Mouse (Mus musculus): Measurements from ENCODE around the gene Depdc7. TPM values are rescaled to one million over a fixed set of nuclear protein-coding genes. Genes with fewer than 3 reads are reported as not detected.

Depdc7 gene
- 1.9 and 2.4 TPM in 2 replicates for polyA plus RNA-seq (2015; fragmentation: Nextera tagmentation; extraction: Ambion mirVana)

- WGBS: under 1% methylated on average over 31 of the region's 31 CpGs
- Histone ChIP-seq H3K27ac (ENCODE audit: low read length) (no peak within 1 kb of the TSS), H3K4me2 (ENCODE audit: low read length) (peak within 1 kb of the TSS; percentile 98), H3K4me3 (replicated peaks; ENCODE audit: low read length) (peak within 1 kb of the TSS; percentile 79), H3K9me3 (ENCODE audit: control insufficient read depth, low read length) (no peaks in the 10 kb centered on the region), H3K4me1 (replicated peaks; ENCODE audit: control insufficient read depth, insufficient read depth, low read length) (peaks cover 19% of the 10 kb centered on the region), H3K27me3 (replicated peaks; ENCODE audit: control insufficient read depth, insufficient read depth, low read length) (peaks cover 2% of the 10 kb centered on the region), H3K9ac (replicated peaks; ENCODE audit: low read depth, low read length) (peak within 1 kb of the TSS; percentile 72), H3K36me3 (ENCODE audit: control insufficient read depth, insufficient read depth) (no peaks in the 10 kb centered on the region)
- peak; percentile 94 for ATAC-seq
These were observed at the start of gene Depdc7 for GRCm38 (mm10) chr2:104742741-104743064. Gene Depdc7, minus strand, starts transcription at chr2:104742878.

DNA sequence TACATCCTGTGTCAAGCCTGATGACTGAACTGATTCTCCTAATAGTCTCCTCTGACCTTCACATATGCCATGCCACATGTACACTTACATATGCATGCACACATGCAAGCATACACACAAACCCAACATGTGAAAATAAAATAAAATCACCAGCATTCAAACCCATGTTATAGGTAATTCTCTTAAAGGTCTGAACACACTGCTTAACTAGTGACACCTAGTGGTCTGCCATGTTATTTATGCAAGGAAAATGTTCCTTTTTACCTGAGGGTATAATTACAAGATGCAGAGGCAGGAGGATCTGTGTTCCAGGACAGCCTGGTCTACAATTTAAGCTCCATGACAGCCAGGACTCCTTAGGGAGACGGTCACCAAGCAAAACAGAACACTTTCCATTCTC is 32.1 kb upstream of the Depdc7 start:
- H3K27me3 ChIP-seq (replicated peaks; ENCODE audit: control insufficient read depth, insufficient read depth, low read length): no peaks in the 10 kb centered on the region
- H3K27ac ChIP-seq (ENCODE audit: low read length): no peak overlapping the region
- no peaks in the 10 kb centered on the region for H3K9me3 ChIP-seq (ENCODE audit: control insufficient read depth, low read length)
- peaks cover 20% of the 10 kb centered on the region for H3K36me3 ChIP-seq (ENCODE audit: control insufficient read depth, insufficient read depth)
- no peaks in the 10 kb centered on the region for H3K4me1 ChIP-seq (replicated peaks; ENCODE audit: control insufficient read depth, insufficient read depth, low read length)
- no peak for ATAC-seq
- no peak overlapping the region for H3K9ac ChIP-seq (replicated peaks; ENCODE audit: low read depth, low read length)
- no peak overlapping the region for H3K4me3 ChIP-seq (replicated peaks; ENCODE audit: low read length)
- no peak overlapping the region for H3K4me2 ChIP-seq (ENCODE audit: low read length)
- WGBS: 86% methylated on average over 1 of the region's 1 CpGs

DNA sequence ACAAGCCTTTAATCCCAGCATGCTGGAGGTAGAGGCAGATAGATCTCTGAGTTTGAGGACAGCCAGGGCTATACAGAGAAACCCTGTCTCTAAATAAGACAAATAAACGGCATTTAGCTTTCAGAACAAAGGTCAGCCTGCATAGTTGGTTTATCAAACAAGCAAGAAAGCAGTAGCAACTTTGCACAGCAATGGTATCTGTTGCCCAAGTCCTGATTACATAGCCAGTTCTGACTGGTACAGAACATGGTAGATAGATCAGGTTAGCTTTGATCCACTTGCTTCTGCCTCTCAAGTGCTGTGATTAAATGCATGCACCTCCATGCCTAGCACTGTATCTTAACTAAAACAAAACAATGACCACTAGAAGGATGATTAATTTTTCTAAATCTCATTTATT is 26.0 kb upstream of the Depdc7 start:
- WGBS: 89% methylated on average over 1 of the region's 1 CpGs

DNA sequence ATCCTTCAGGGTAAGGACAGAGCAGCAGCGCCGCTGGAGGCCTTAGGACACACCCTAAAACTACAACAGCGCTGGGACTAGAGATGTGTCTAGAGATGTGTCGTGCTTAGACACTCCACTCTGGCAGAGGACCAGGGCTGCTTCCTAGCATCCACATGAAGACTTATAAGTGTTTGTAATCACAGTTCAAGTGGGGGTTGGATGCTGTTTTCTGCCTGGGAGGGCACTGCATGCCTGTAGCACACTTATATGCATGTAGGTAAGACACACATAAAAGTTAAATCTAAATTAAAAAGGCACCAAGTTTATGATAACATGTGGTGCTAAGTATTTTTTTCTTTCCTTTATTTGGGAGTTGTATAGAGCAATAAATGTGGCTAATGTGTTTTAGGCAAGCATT is 21.3 kb upstream of the Depdc7 start:
- Histone ChIP-seq H3K27ac (ENCODE audit: low read length) (no peak overlapping the region), H3K4me1 (replicated peaks; ENCODE audit: control insufficient read depth, insufficient read depth, low read length) (no peaks in the 10 kb centered on the region), H3K9me3 (ENCODE audit: control insufficient read depth, low read length) (no peaks in the 10 kb centered on the region), H3K9ac (replicated peaks; ENCODE audit: low read depth, low read length) (no peak overlapping the region), H3K27me3 (replicated peaks; ENCODE audit: control insufficient read depth, insufficient read depth, low read length) (no peaks in the 10 kb centered on the region), H3K4me2 (ENCODE audit: low read length) (no peak overlapping the region), H3K36me3 (ENCODE audit: control insufficient read depth, insufficient read depth) (peaks cover 12% of the 10 kb centered on the region), H3K4me3 (replicated peaks; ENCODE audit: low read length) (no peak overlapping the region)
- WGBS: 93% methylated on average over 4 of the region's 4 CpGs
- no peak for ATAC-seq

More for the DNA sequence above, 26.0 kb upstream of the Depdc7 start:
- Histone ChIP-seq H3K9me3 (ENCODE audit: control insufficient read depth, low read length) (no peaks in the 10 kb centered on the region), H3K27ac (ENCODE audit: low read length) (no peak overlapping the region), H3K4me3 (replicated peaks; ENCODE audit: low read length) (no peak overlapping the region), H3K36me3 (ENCODE audit: control insufficient read depth, insufficient read depth) (peaks cover 18% of the 10 kb centered on the region), H3K4me1 (replicated peaks; ENCODE audit: control insufficient read depth, insufficient read depth, low read length) (no peaks in the 10 kb centered on the region), H3K4me2 (ENCODE audit: low read length) (no peak overlapping the region), H3K27me3 (replicated peaks; ENCODE audit: control insufficient read depth, insufficient read depth, low read length) (no peaks in the 10 kb centered on the region), H3K9ac (replicated peaks; ENCODE audit: low read depth, low read length) (no peak overlapping the region)
- no peak for ATAC-seq

DNA sequence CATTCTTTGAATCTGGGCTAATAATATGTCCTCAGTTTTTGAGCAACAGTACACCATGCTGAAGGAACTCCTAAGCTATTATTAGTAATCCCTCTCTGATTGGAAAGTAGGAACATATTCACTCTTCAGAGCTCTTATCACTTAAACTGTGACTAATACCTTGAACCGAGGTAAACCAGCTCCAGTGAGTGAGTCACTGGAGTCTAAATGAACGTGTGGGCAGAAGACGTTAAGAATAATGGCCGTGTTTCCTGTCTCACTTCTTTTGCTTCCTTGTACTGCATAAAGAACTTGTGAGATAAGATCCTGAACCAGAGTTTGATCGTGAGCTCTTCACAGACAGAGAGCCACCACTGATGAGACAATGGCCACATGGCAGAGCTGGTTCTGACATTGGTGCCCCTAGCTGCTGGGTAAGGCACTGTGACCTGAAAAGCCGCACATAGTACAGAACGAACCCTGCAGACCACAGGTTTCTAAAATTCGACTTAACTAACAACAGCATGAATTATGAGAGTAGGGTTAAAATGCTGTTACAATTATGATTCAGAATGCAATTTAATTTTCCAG is 20.5 kb upstream of the Depdc7 start:
- no peak overlapping the region for H3K4me3 ChIP-seq (replicated peaks; ENCODE audit: low read length)
- no peaks in the 10 kb centered on the region for H3K9me3 ChIP-seq (ENCODE audit: control insufficient read depth, low read length)
- no peak for ATAC-seq
- H3K27me3 ChIP-seq (replicated peaks; ENCODE audit: control insufficient read depth, insufficient read depth, low read length): no peaks in the 10 kb centered on the region
- H3K9ac ChIP-seq (replicated peaks; ENCODE audit: low read depth, low read length): no peak overlapping the region
- H3K4me1 ChIP-seq (replicated peaks; ENCODE audit: control insufficient read depth, insufficient read depth, low read length): no peaks in the 10 kb centered on the region
- peaks cover 11% of the 10 kb centered on the region for H3K36me3 ChIP-seq (ENCODE audit: control insufficient read depth, insufficient read depth)
- no peak overlapping the region for H3K4me2 ChIP-seq (ENCODE audit: low read length)
- WGBS: 90% methylated on average over 8 of the region's 8 CpGs
- no peak overlapping the region for H3K27ac ChIP-seq (ENCODE audit: low read length)

GRCm38 (mm10) chr2:104750611-104751010 is 7.9 kb upstream of the Depdc7 start:
- no peak for ATAC-seq
- 60% methylated on average over 3 of the region's 3 CpGs for WGBS
- no peak overlapping the region for H3K4me2 ChIP-seq (ENCODE audit: low read length)

DNA sequence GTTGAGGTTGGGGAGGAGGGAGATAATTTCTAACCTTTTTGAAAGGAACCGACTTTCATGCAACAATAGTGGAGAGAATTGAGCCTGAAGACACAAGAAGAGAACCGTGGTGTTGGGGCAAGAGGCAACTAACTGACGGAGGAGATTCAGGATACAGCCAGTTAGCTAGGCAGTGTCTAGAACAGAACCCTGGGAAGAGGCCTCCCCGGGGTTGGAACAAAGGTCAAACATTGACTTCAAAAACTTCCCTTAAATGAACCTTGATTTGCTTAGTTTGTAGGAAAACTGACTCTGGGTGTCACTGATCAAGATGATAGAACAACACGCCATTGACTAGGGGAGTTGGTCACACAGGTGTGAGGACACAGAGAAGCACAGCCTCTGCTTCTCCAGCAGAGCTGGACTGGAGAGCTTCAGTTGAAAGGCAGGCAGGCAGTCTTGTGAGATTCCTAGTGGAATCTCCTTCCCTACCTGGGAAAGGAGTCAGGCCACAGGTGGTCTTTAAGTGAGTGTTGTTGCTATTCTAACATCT is 6.0 kb upstream of the Depdc7 start:
- H3K4me3 ChIP-seq (replicated peaks; ENCODE audit: low read length): no peak overlapping the region
- 76% methylated on average over 5 of the region's 5 CpGs for WGBS
- no peak for ATAC-seq

More at GRCm38 (mm10) chr2:104750611-104751010, 7.9 kb upstream of the Depdc7 start:
- Histone ChIP-seq H3K4me1 (replicated peaks; ENCODE audit: control insufficient read depth, insufficient read depth, low read length) (no peaks in the 10 kb centered on the region), H3K9ac (replicated peaks; ENCODE audit: low read depth, low read length) (no peak overlapping the region), H3K9me3 (ENCODE audit: control insufficient read depth, low read length) (no peaks in the 10 kb centered on the region), H3K27me3 (replicated peaks; ENCODE audit: control insufficient read depth, insufficient read depth, low read length) (no peaks in the 10 kb centered on the region), H3K27ac (ENCODE audit: low read length) (no peak overlapping the region), H3K36me3 (ENCODE audit: control insufficient read depth, insufficient read depth) (0 out of 2 replicates have a peak, but pooled peaks cover 3% of the 10 kb centered on the region), H3K4me3 (replicated peaks; ENCODE audit: low read length) (no peak overlapping the region)

DNA sequence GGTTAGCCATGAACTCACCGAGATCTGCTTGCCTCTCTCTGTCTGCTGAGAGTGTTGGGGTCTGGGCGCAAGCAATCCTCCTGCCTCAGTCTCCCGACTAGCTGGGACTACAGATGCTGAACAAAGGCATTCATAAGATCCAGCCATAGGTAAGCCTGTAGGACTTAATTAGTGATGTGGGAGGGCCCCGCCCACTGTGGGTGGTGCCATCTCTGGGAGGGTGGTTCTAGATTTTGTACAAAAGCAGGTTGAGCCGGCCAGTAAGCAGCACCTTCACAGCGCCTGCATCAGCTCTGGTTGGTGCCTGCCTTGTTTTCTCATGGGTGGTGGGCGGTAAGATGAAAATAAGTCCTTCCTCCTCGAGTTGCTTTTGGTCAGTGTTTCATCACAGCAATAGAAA is 3.6 kb upstream of the Depdc7 start:
- no peak overlapping the region for H3K27ac ChIP-seq (ENCODE audit: low read length)
- no peak overlapping the region for H3K4me2 ChIP-seq (ENCODE audit: low read length)
- peaks cover 2% of the 10 kb centered on the region for H3K27me3 ChIP-seq (replicated peaks; ENCODE audit: control insufficient read depth, insufficient read depth, low read length)
- no peak for ATAC-seq
- H3K4me1 ChIP-seq (replicated peaks; ENCODE audit: control insufficient read depth, insufficient read depth, low read length): peaks cover 15% of the 10 kb centered on the region
- H3K9ac ChIP-seq (replicated peaks; ENCODE audit: low read depth, low read length): no peak overlapping the region
- no peaks in the 10 kb centered on the region for H3K36me3 ChIP-seq (ENCODE audit: control insufficient read depth, insufficient read depth)
- H3K4me3 ChIP-seq (replicated peaks; ENCODE audit: low read length): no peak overlapping the region
- no peaks in the 10 kb centered on the region for H3K9me3 ChIP-seq (ENCODE audit: control insufficient read depth, low read length)
- WGBS: 61% methylated on average over 8 of the region's 8 CpGs

More for the DNA sequence above, 6.0 kb upstream of the Depdc7 start:
- Histone ChIP-seq H3K36me3 (ENCODE audit: control insufficient read depth, insufficient read depth) (0 out of 2 replicates have a peak, but pooled peaks cover 3% of the 10 kb centered on the region), H3K4me2 (ENCODE audit: low read length) (no peak overlapping the region), H3K9me3 (ENCODE audit: control insufficient read depth, low read length) (no peaks in the 10 kb centered on the region), H3K4me1 (replicated peaks; ENCODE audit: control insufficient read depth, insufficient read depth, low read length) (no peaks in the 10 kb centered on the region), H3K9ac (replicated peaks; ENCODE audit: low read depth, low read length) (no peak overlapping the region), H3K27me3 (replicated peaks; ENCODE audit: control insufficient read depth, insufficient read depth, low read length) (no peaks in the 10 kb centered on the region), H3K27ac (ENCODE audit: low read length) (no peak overlapping the region)

DNA sequence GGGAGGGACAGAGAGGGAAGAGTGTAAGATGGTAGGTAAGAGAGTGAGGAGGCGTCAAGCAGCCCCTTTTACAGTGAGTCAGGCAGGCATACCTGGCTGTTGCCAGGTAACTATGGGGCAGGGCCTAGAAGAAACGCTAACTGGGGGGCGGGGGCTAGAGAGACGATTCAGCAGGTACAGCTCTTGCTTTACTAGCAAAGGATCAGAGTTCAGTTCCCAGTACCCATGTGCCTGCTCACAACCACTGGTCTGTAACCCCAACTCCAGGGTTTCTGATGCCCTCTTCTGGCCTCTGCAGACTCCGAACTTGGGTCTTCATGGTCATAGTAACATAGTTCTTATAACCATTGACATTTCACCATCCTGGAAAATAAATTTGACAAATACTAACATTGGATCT is 1.3 kb upstream of the Depdc7 start:
- Histone ChIP-seq H3K9ac (replicated peaks; ENCODE audit: low read depth, low read length) (no peak overlapping the region), H3K27me3 (replicated peaks; ENCODE audit: control insufficient read depth, insufficient read depth, low read length) (peaks cover 2% of the 10 kb centered on the region), H3K4me2 (ENCODE audit: low read length) (no peak overlapping the region), H3K4me3 (replicated peaks; ENCODE audit: low read length) (no peak overlapping the region), H3K27ac (ENCODE audit: low read length) (no peak overlapping the region), H3K36me3 (ENCODE audit: control insufficient read depth, insufficient read depth) (no peaks in the 10 kb centered on the region), H3K4me1 (replicated peaks; ENCODE audit: control insufficient read depth, insufficient read depth, low read length) (peaks cover 19% of the 10 kb centered on the region), H3K9me3 (ENCODE audit: control insufficient read depth, low read length) (no peaks in the 10 kb centered on the region)
- ATAC-seq: no peak
- WGBS: 47% methylated on average over 5 of the region's 5 CpGs

Data from forebrain, embryonic 16.5 days (tissue).